Mouse (Mus musculus) frontal cortex, adult (tissue): ENCODE results near the gene Dock9.
"Not testable (repeated sequence)": the region's sequence is repeated elsewhere in the genome, so short reads cannot be mapped to it uniquely, and the experiment has no call there.

ENCODE experiments used
- ATAC-seq: cut with Nextera tagmentation; 2 replicates; pipeline ENCODE4 v1.9.2; 2017; ENCODE audit warnings: mild to moderate bottlenecking, moderate library complexity, mixed read lengths; ENCODE audit not compliant: low TSS enrichment

The Dock9 gene

DNA sequence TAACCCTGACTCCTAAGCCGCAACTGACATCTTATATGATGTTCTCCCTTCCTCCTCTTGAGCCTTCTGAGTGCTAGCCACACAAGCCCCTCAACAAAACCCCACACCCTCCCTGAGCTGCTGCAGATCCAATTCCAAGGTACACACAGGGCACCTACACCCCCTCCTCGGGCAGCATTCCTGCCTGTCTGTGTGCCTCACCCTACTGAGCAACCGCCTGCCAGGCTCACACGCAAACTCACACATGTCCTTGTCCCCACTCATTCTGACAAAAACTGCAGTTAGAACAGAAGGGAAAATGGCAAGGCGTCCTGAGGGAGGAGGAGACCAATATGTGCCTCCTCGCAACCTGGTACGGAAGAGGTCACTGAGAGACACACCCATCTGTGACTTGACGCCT, 60.4 kb downstream of the Dock9 start:
- peak; percentile 26; the same call in 1 of the 2 replicates for ATAC-seq

DNA sequence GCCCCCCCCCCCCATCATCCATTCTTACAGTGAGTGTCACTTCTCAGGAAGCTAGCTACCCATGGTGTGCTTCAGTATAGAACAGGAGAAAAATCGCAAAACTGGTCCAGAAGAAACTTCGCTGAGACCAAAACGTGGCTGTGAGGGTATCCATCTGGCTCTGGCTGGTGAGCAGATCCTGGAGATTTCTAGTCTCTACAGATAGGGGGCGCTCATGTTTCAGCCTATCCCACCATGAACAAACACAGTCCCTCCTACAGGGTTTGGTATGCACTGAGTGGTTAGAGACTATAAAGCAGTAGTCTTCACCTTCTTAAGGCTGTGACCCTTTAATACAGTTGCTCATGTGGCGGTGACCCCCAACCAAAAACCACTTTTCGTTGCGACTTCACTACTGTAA, 62.0 kb downstream of the Dock9 start:
- no peak for ATAC-seq

- peak; percentile 28; the same call in 1 of the 2 replicates for ATAC-seq
Measured at GRCm38 (mm10) chr14:121734217-121734616, 63.4 kb downstream of the Dock9 start.

DNA sequence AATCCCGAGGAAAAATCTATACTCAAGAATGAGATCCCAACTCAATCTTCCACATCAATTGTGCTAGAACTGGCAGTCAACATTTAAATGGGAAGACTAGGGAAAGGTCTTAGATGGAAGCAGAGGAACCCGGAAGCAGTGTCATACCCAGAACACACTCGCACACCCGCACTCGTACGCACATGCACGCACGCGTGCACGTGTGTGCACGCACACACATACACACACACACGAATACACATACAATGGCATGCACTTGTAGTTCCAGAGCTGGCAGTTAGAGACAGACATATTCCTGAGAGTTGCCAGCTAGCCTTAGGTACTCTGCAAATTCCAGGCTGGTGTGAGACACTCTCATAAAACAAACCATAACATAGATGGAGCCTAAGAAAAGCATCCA, 63.9 kb downstream of the Dock9 start:
- no peak for ATAC-seq

- ATAC-seq: no peak
Measured at GRCm38 (mm10) chr14:121732196-121732595, 65.4 kb downstream of the Dock9 start.

DNA sequence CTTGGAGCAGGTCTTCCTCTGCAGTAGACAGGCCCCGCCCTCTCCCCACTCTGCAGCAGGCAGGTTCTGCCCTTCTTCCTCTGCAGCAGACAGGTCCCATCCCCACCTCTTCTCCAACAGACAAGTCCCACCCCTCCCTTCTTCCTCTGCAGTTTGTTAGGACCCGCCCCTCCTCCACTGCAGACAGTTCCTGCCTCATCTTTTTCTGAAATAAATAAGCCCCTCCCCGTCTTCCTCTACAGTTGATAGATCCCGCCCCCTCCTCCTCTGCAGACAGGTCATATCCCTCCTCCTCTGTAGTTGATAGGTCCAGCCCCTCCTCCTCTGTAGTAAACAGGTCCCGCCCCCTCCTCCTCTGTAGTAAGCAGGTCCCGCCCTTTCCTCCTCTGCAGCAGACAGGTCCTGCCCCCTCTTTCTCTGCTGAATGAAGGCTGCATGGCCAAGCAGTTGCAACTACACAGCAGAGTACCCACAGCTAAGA, 65.9 kb downstream of the Dock9 start:
- ATAC-seq: no peak

- no peak for ATAC-seq
Measured at GRCm38 (mm10) chr14:121730966-121731365, 66.7 kb downstream of the Dock9 start.

DNA sequence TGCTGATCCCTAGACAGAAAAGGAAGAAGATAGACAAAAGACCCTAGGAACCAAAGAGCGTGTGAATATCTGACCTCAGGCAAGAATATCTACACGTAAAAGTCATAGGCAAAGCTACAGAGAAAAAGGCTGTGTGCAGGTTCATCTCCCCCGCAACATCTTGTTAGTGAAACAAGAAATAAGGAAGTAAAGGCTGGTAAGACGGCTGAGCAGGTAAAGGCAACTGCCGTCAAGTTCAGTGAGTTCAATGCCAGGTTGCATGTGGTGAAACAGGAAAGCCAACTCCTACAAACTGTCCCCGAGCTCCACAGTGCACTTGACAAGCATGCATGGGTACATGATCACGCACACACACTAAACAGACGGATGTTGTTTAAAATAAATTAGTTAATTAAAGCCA, 69.6 kb downstream of the Dock9 start:
- no peak for ATAC-seq

- no peak for ATAC-seq
Measured at GRCm38 (mm10) chr14:121724501-121724900, 73.1 kb downstream of the Dock9 start.

GRCm38 (mm10) chr14:121722774-121723173, 74.9 kb downstream of the Dock9 start:
- peak; percentile 38 for ATAC-seq

- ATAC-seq: no peak
Measured at GRCm38 (mm10) chr14:121721431-121721830, 76.2 kb downstream of the Dock9 start.

GRCm38 (mm10) chr14:121719638-121720601, 77.7 kb downstream of the Dock9 start:
- ATAC-seq: no peak

GRCm38 (mm10) chr14:121714799-121715198, 82.8 kb downstream of the Dock9 start:
- not testable (repeated sequence) for ATAC-seq

- ATAC-seq: no peak
Measured at GRCm38 (mm10) chr14:121714268-121714667, 83.4 kb downstream of the Dock9 start.

DNA sequence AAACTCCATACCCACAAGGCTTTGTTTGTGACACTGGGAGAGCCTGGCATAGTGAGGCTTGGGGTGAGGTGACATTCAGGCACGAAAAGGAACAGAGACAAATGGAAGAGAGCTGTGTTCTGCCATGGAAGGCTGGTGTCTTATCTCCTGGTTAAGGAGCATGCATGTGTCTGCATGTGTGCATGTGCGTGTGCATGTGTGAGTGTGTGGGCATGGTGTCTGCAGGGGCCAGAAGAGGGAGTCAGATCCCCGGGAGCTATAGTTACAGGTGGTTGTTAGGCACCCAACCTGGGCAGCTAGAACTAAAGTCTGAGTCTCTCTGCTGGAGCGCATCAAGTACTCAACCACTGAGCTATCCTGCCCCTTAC, 83.8 kb downstream of the Dock9 start:
- ATAC-seq: no peak

DNA sequence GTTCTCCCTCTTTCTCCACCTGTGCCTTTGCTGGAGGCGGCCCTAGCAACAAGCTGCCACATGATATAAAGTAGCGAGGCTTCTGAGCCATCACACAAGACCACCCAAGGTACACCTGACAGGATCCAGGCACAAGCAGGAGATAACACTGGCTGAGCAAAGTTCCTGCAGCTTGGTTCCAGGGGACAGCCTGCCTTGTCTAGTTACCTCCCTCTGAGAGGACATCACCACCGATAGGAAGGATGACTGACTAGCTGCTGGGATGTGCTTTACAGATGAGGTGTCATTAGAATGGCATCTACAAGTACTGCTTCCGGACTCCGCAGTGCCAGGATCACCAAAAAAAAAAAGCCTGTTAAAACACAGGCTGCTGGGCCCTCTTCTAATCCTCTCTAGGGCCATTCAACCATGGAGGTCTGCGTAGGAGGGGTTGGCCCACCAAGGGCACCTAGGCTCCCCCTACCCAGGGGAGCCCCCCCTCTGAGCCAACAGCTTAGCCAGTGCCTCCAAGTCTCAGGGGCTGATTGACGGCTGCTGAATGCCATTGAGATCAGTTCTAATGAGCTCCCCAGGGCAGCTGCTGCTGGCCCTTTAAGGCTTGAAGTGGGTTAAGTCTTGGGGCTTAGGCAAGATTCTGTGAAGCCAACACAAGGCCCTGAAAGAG, 84.3 kb downstream of the Dock9 start:
- ATAC-seq: no peak

- no peak for ATAC-seq
Measured at GRCm38 (mm10) chr14:121711089-121711826, 86.4 kb downstream of the Dock9 start.

DNA sequence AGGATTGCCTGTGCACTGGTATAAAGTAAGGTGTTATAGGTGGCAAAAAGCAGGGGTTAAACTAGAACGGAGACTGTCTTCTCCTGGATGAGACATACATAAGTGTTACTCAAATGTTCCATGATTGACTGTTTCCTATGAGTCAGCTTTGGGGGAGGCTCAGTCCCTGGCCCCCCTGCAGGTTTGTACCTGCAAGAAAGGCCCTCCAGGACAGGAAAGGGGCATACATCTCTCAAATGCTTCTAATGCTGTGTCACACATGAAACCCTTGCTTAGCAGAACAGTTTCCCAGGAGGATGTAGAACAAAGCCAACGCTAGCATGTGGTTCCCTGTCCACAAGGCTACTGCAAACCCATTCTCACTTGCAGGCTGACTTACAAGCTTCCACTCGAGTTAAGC, 87.5 kb downstream of the Dock9 start:
- no peak for ATAC-seq

GRCm38 (mm10) chr14:121708244-121708643, 89.4 kb downstream of the Dock9 start:
- no peak for ATAC-seq

- ATAC-seq: no peak
Measured at GRCm38 (mm10) chr14:121706482-121706901, 91.1 kb downstream of the Dock9 start.

- ATAC-seq: no peak
Measured at GRCm38 (mm10) chr14:121705644-121706043, 92.0 kb downstream of the Dock9 start.

DNA sequence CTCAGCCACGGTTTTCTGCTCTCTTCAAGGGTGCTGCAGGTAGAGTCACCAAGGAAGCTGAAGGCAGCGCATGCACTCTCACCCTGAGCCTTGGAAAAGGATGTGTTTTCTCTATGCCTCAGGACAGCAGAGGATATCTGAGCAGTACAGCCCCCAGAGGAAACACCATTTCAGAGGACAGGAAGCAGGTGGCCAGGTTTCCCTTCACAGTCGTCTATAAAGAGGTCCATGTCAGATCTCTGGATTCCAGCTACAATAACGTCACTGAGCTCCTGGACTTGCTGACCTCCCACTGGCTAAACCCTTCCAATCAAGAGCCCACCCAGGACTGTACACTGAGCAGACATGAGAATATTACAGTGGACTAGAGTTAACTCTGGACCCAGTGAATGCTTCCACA, 95.1 kb downstream of the Dock9 start:
- no peak for ATAC-seq
